Mouse (Mus musculus): ENCODE measurements around the gene Tom1l2.

- TF ChIP-seq CTCF (IDR thresholded peaks at IDR 0.05; ENCODE audit: low read depth), result no peak
- no peak for TF ChIP-seq EP300 (IDR thresholded peaks at IDR 0.05; ENCODE audit: low read depth)
Observed at GRCm38 (mm10) chr11:60233235-60233634, 119.5 kb downstream of the Tom1l2 start.
